Mouse (Mus musculus): ENCODE results near the gene Fut2. TPM values are rescaled to one million over a fixed set of nuclear protein-coding genes. Genes with fewer than 3 reads are reported as not detected.
A peak's percentile ranks its signal among the peaks of the same experiment; 100 is the strongest.

The Fut2 gene
- total RNA-seq, 1 experiment from 2014 or later: not detected

- DNase-seq: no peak
These were observed 36.8 kb upstream of the Fut2 start for GRCm38 (mm10) chr7:45702809-45703520.

DNA sequence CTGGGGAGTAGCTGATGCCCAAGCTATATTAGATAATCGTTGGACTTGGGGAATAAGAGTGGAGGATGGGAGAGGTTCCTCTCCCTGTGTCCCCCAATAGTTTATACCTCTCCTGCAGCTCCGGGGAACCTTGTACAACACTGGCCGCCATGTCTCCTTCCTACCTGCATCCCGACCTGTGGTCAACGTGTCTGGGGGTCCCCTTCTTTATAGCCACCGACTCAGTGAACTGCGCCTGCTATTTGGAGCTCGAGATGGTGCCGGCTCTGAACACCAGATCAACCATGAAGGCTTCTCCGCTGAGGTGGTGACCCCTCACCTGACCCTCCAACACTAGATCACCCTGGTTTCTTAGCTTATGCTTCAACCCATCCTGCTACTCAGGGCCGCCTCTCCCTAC lies 36.1 kb upstream of the Fut2 start:
- no peak for DNase-seq

DNA sequence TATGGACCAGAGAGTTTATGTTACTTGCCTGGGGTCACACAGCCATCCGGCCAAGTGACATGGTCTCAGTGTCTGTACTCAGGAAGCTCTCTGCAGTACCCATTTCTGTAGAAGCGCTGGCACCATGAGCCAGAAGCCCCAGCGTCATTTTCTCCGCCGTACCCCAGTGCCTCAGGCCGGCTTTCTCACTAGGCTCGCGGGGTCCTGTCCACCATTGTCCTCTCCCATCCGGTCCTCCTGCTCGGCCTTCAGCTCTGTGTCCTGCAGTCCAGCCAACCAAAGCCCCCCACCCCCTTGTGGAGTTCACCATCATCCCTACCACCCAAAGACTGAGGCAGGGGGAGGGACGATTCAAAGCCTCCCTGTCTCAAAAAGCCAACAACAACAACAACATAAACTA lies 35.4 kb upstream of the Fut2 start:
- DNase-seq: no peak

DNA sequence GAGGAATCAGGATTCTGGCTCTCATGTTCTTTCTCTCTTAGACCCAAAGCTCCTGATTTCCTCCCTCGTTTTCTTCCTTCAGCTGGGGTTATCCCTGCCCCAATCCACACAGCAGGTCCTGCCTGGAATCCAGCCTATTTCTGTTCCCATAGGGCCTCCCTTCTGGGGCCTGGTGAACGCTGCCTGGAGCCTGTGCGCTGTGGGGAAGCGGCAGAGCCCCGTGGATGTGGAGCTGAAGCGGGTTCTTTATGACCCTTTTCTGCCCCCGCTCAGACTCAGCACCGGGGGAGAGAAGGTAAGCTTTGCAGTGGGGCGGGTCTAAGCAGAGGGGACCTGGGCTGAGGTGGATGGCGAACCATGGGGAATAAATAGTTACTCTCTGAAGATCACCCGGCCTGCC lies 34.9 kb upstream of the Fut2 start:
- DNase-seq: no peak

DNA sequence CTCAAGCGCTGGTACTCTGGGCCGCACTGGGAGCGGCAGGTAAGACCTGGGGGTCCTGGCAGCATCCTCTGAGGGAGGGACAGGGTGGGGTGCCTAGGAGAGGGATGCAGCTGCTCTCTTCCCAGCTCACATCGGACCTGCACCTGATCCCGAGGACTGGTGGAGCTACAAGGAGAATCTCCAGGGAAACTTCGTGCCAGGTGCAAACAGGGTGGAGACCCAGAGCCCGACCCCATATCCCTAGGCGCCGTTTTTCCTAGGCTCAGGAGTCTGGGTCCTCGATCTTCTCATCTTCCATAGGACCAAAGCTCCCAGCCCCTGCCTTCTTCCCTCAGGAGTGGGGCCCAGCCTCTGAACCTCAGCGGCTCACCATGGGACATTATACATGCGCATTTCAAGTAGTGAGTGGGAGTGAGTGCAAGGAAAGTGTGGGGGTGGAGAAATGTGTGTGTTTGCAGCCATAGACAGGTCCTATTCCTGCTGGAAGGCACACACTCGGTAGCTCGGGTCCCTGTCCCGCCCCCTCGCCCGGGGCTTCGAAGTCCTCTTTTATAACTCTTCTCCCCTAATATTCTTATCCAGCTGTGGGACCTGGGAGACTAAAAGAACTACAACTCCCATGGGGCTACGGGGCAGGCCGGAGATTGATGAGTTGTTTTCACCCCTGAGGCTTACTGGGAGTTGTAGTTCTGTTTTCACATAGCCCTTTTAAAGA lies 34.3 kb upstream of the Fut2 start:
- DNase-seq: peak; percentile 82

DNA sequence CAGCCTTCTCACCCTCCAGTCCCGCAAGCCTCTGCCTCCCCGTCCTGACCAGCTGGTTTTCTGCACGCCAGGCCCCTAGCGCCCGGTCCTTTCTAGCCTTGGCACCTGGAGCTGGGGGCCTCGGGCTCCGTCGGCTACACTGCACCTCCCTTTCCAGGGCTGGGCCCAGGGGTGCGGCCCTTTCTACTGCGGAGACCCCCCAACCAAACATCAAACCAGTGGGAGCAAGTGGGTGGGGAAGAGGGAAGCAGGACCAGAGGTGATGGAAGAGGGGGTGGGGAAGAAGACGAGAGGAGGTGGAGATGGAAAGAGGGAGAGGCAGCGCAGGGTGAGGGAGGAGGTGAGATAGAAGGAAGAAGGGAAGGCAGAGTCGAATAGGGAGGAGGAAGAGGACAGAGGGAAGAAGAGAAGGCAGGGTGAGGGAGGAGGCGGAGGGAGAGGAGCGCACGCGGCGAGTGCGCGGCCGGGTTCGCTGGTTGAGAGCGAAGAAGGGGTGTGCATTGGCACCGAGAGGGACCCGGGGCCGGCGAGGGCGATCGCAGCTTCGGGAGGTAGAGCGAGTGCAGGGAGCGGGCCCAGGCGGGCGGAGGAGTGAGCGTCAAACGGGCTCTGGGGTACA lies 33.4 kb upstream of the Fut2 start, which contains the start of gene Car11:
Car11 (plus strand) TSS at position 321 of the 619 bp plus-strand sequence.
- no peak for DNase-seq

- no peak for DNase-seq
These were observed 31.7 kb upstream of the Fut2 start for GRCm38 (mm10) chr7:45697894-45698293.

GRCm38 (mm10) chr7:45695098-45695497 lies 28.9 kb upstream of the Fut2 start:
- no peak for DNase-seq

DNA sequence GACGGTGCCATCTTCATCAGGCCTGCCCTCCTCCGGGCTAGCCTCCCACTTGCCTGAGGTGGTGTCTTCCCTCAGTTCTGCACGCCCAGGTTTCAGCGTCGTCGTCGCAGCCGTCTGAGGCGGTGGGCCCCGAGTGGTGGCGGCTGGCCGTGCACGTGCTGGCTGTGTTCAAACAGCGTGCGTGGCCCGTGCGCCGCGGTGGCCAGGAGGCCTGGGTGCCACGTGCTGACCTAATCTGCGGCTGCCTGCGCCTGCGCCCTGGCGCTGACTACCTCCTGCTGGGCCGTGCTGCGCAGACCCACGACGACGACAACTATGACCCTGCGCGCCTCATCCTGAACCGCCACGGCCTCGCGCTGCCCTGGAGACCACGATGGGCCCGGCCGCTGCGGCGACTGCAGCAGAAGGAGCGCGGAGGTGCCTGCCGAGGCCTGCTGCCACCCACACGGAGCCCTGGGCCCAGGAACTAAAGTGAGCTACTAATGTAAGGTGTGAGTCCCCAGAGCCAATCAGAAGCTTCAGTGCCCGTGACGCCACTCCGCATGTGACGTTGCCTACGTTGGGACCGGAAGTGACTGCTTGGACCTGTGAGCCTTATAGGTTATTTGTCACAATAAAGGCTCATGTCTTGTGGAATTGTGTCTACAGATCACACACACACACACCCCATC lies 27.9 kb upstream of the Fut2 start, which contains the start of gene Sec1:
Sec1 (minus strand) TSS at position 482 of the 671 bp plus-strand sequence.
- DNase-seq: no peak

DNA sequence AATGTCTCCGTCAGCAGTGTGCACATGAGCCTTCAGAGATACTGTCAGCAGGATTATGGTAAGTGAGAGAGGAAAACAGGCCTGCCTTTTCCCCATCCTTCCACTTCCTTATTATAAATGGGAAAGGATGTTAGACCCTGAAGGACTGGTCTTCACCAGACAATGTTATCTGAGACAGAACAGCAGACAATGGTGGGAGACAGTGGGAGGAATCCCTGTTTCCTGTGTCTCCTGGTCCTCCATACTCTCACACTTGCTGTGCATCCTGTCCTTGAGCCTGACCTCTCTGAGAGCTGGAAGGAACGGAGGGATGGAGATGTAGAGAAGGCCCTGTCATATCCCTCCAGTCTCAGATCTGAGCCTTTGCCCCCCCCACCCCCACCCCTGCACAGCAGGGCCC lies 26.2 kb upstream of the Fut2 start:
- DNase-seq: no peak

DNA sequence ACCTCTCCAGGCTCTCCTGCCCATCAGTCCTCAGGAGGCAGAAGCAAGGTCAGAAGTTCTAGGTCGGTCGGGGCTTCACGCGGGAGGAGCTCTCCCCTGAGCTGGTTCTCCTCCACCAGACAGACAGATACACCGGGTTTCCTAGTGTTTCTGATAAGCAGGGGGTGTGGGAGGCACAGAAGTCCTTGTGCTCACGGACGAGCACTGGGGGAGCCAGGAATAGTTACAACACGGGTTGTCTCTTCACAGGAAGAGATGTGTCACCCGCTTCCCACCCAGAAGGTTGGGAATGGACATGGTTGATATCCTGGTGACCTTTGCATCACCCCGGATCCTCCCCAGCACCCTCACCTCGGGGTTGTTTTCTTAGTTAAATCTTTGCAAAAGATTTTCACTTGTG lies 23.6 kb upstream of the Fut2 start:
- peak; percentile 43 for DNase-seq

GRCm38 (mm10) chr7:45689099-45689498 lies 22.9 kb upstream of the Fut2 start:
- DNase-seq: no peak

DNA sequence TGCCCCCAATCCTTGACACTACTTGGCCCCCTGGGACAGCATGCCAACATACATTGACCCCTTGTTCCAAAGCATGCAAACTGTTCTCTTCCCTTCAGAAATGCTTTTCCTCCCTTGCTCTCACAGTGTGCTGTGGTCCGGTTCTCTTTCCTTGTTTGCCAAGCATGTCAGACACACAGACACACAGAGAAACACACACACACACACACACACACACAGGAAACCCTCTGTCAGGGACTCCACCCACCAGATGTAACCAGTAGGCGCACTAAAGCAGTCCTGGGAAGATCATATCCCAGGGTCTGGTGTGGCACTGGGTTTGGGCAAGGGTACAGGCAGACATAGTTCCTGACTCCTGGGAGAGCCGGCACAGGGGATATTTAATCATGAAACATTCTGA lies 20.6 kb upstream of the Fut2 start:
- DNase-seq: no peak

DNA sequence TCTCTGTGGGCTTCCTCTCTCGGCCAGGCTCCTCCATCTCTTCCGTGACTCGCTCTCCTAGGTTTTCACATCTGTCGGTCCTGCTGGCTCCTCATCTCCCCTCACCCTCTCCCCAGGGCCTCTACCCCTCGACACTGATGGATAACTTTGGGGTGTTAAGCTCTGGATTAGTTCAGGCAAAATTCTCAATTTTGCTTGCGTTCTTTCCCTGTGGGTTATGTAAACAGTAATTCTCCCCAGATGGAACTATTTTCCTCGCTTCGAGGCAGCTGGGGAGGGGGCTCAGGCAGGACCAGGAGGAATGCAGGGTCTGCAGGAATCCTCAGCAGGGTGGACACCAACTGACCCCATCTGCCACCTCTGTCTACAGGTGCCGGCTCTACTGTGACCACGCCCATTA lies 19.6 kb upstream of the Fut2 start:
- no peak for DNase-seq

- DNase-seq: no peak
These were observed 17.3 kb upstream of the Fut2 start, which contains the start of gene Ntn5 for GRCm38 (mm10) chr7:45683396-45684050. Gene Ntn5, plus strand, starts transcription at chr7:45684022.

- DNase-seq: peak; percentile 94
These were observed 16.2 kb upstream of the Fut2 start for GRCm38 (mm10) chr7:45682144-45683126.

DNA sequence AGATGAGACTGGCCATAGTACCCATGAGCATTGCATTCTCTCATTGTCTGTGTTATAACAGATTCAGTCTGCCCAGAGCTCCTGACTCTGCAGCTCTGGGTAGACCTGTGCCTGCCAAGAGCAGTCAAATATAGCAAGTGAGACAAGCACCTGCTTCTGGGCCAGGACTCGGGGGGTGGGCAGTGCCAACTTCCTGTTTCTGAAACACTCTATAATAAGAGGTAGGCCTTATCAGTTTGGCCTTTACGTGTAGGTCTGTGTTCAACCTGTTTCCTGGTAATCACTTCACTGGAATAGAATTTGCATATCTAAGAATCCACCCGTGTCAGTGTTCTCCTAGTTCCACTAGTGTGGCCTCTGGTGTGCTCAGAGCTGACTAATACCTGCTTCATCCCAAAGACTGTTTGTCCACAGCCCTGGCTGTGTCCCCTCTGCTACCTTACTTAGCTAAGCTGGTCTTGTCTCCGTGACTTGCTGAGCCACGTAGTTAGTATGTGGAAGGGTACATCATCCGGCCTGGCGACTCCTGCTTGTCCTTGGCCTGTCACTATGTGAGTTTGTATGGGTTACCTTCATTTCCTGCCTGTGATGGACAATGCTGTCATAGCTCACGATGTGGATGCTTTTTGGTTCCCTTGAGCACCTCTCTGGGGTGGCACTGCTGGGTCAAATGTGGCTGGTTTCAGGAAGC lies 15.0 kb upstream of the Fut2 start:
- DNase-seq: no peak

- DNase-seq: peak; percentile 80
These were observed 13.9 kb upstream of the Fut2 start for GRCm38 (mm10) chr7:45679966-45680621.

- DNase-seq: peak; percentile 72
These were observed 12.3 kb upstream of the Fut2 start for GRCm38 (mm10) chr7:45678513-45678912.

All from adrenal gland, postnatal 14 days (tissue).